Mouse (Mus musculus) embryonic facial prominence, embryonic 14.5 days (tissue): ENCODE data around the gene Pon1. TPM values are rescaled to one million over a fixed set of nuclear protein-coding genes. Genes with fewer than 3 reads are reported as not detected.

ENCODE experiments used
- ATAC-seq: fragments of 200-750 bp; cut with Nextera tagmentation; 2 replicates; pipeline ENCODE4 v1.8.0; 2017; ENCODE audit warnings: low read depth, moderate number of reproducible peaks, moderate TSS enrichment
- DNase-seq: peaks from one replicate; pipeline ENCODE4 v3.0.0-alpha.2; 2015; ENCODE audit warnings: low spot score
- H3K27ac ChIP-seq: fragments of 300-500 bp; sonication (generic); replicated peaks from 2 replicates; pipeline ENCODE4 v1.5.1; 2014; ENCODE audit warnings: low read depth, mild to moderate bottlenecking, low read length, moderate library complexity
- H3K27me3 ChIP-seq: fragments of 300-500 bp; sonication (generic); replicated peaks from 2 replicates; pipeline ENCODE4 v1.6.1; 2014; ENCODE audit warnings: low read length; ENCODE audit not compliant: control insufficient read depth, insufficient read depth
- H3K36me3 ChIP-seq: fragments of 300-500 bp; sonication (generic); 2 replicates; pipeline ENCODE4 v1.6.1; 2014; ENCODE audit warnings: low read length, mixed read lengths; ENCODE audit not compliant: control insufficient read depth, insufficient read depth
- H3K4me1 ChIP-seq: fragments of 300-500 bp; sonication (generic); 2 replicates; pipeline ENCODE4 v1.6.1; 2014; ENCODE audit warnings: antibody characterized with exemption, low read length; ENCODE audit not compliant: control insufficient read depth, insufficient read depth
- H3K4me2 ChIP-seq: fragments of 300-500 bp; sonication (generic); 2 replicates; pipeline ENCODE4 v1.6.1; 2014; ENCODE audit warnings: low read depth, mild to moderate bottlenecking, low read length, moderate library complexity, mixed read lengths
- H3K4me3 ChIP-seq: fragments of 300-500 bp; sonication (generic); 2 replicates; pipeline ENCODE4 v1.5.1; 2014; ENCODE audit warnings: low read depth, mild to moderate bottlenecking, low read length
- H3K9ac ChIP-seq: fragments of 300-500 bp; sonication (generic); 2 replicates; pipeline ENCODE4 v1.6.1; 2014; ENCODE audit warnings: low read depth, mild to moderate bottlenecking, low read length, moderate library complexity, mixed read lengths
- H3K9me3 ChIP-seq: fragments of 300-500 bp; sonication (generic); 2 replicates; pipeline ENCODE4 v1.6.1; 2016; ENCODE audit warnings: low read length; ENCODE audit not compliant: control insufficient read depth
- WGBS: fragments of 180-500 bp; shearing (Covaris S2); extraction: QIAGEN DNeasy Blood & Tissue Kit; methylation state at CpG from one replicate; pipeline ENCODE4 v1.1.7; 2014; 5-methylcytosine and 5-hydroxymethylcytosine counted together
- polyA plus RNA-seq: library from polyadenylated mRNA; unstranded; fragments of >200 nt; fragmentation: Nextera tagmentation; extraction: Ambion mirVana; gene quantifications from 2 replicates; pipeline ENCODE4 v1.2.1, GENCODE M21; 2014

Pon1 gene
- polyA plus RNA-seq, 1 experiment from 2014 or later: 3.9 TPM

GRCm38 (mm10) chr6:5155313-5155927 is 38.3 kb downstream of the Pon1 start:
- Histone ChIP-seq H3K4me3 (no peak overlapping the region), H3K4me1 (no peaks in the 10 kb centered on the region), H3K9ac (no peak overlapping the region), H3K36me3 (peaks cover 29% of the 10 kb centered on the region), H3K4me2 (no peak overlapping the region), H3K27ac (no peak overlapping the region), H3K9me3 (no peaks in the 10 kb centered on the region), H3K27me3 (no peaks in the 10 kb centered on the region)
- DNase-seq (no peak), ATAC-seq (no peak)
- WGBS: 52% methylated on average over 1 of the region's 1 CpGs

- Histone ChIP-seq H3K27me3 (no peaks in the 10 kb centered on the region), H3K27ac (no peak overlapping the region), H3K36me3 (peaks cover 26% of the 10 kb centered on the region), H3K9me3 (no peaks in the 10 kb centered on the region), H3K4me3 (no peak overlapping the region), H3K4me2 (no peak overlapping the region), H3K9ac (no peak overlapping the region), H3K4me1 (no peaks in the 10 kb centered on the region)
- DNase-seq (no peak), ATAC-seq (no peak)
- WGBS: 84% methylated on average over 6 of the region's 6 CpGs
These were observed 39.0 kb downstream of the Pon1 start for GRCm38 (mm10) chr6:5154786-5155185.

- H3K4me2 ChIP-seq: no peak overlapping the region
- 79% methylated on average over 2 of the region's 2 CpGs for WGBS
- no peak overlapping the region for H3K27ac ChIP-seq
- DNase-seq (no peak), ATAC-seq (no peak)
- H3K27me3 ChIP-seq: no peaks in the 10 kb centered on the region
- H3K9me3 ChIP-seq: no peaks in the 10 kb centered on the region
- 0 out of 2 replicates have a peak, but pooled peaks cover 11% of the 10 kb centered on the region for H3K36me3 ChIP-seq
- H3K9ac ChIP-seq: no peak overlapping the region
- no peaks in the 10 kb centered on the region for H3K4me1 ChIP-seq
- no peak overlapping the region for H3K4me3 ChIP-seq
These were observed 41.6 kb downstream of the Pon1 start for GRCm38 (mm10) chr6:5152185-5152584.

GRCm38 (mm10) chr6:5151171-5151570 is 42.6 kb downstream of the Pon1 start:
- no peak overlapping the region for H3K4me3 ChIP-seq
- no peak overlapping the region for H3K27ac ChIP-seq
- ATAC-seq (no peak), DNase-seq (no peak)
- no peak overlapping the region for H3K9ac ChIP-seq
- no peaks in the 10 kb centered on the region for H3K4me1 ChIP-seq
- H3K9me3 ChIP-seq: no peaks in the 10 kb centered on the region
- 84% methylated on average over 4 of the region's 4 CpGs for whole genome bisulfite sequencing
- no peaks in the 10 kb centered on the region for H3K27me3 ChIP-seq
- no peak overlapping the region for H3K4me2 ChIP-seq
- H3K36me3 ChIP-seq: 0 out of 2 replicates have a peak, but pooled peaks cover 11% of the 10 kb centered on the region

DNA sequence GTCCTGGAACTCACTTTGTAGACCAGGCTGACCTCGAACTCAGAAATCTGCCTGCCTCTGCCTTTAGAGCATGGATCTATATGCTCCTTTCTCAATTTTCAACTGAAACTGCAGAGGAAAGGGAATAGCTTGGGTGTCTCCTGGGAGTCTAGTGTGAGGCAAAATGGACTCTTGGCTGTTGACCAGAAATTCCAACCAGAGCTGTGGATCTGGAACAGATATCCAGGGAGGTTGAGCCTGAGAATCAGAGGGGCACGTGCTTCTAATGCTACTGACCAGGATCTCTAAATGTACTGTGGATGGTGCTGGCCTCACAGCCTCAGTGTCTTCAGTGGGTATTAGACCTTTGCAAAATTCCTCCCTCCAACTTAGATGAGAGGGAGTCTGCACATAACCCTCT is 43.8 kb downstream of the Pon1 start:
- WGBS: 75% methylated on average over 2 of the region's 2 CpGs
- no peak for DNase-seq
- no peak for ATAC-seq
- no peak overlapping the region for H3K27ac ChIP-seq
- H3K27me3 ChIP-seq: no peaks in the 10 kb centered on the region
- H3K9ac ChIP-seq: no peak overlapping the region
- no peaks in the 10 kb centered on the region for H3K4me1 ChIP-seq
- no peak overlapping the region for H3K4me2 ChIP-seq
- H3K4me3 ChIP-seq: no peak overlapping the region
- H3K36me3 ChIP-seq: 0 out of 2 replicates have a peak, but pooled peaks cover 3% of the 10 kb centered on the region
- H3K9me3 ChIP-seq: no peaks in the 10 kb centered on the region

- Histone ChIP-seq H3K27me3 (no peaks in the 10 kb centered on the region), H3K9me3 (no peaks in the 10 kb centered on the region), H3K4me2 (no peak overlapping the region), H3K27ac (no peak overlapping the region), H3K4me3 (no peak overlapping the region), H3K36me3 (no peaks in the 10 kb centered on the region), H3K9ac (no peak overlapping the region), H3K4me1 (no peaks in the 10 kb centered on the region)
- DNase-seq: no peak
- no peak for ATAC-seq
- 69% methylated on average over 13 of the region's 13 CpGs for WGBS
These were observed 46.1 kb downstream of the Pon1 start for GRCm38 (mm10) chr6:5147488-5148142.

DNA sequence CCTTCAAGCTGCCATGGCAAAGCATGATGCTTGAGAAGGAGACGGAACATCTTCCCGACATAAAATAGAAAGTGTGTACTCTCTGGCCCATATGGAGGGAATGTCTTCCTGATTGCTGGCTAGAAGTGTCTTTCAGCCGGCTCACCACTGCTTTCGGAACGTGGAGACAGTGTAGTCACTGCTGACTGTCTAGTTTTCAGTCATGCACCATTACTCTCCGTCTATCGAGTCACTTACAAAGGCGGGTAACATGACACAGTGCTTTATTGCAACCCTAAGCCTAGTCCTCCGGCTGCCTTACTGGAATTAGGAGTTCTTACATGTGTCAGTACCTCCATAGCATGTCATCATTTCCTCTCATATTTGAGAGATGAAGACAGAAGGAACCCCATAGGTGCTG is 54.1 kb downstream of the Pon1 start:
- no peaks in the 10 kb centered on the region for H3K9me3 ChIP-seq
- H3K4me2 ChIP-seq: no peak overlapping the region
- 73% methylated on average over 9 of the region's 9 CpGs for WGBS
- H3K4me3 ChIP-seq: no peak overlapping the region
- peaks cover 4% of the 10 kb centered on the region; the same call in 1 of the 2 replicates for H3K36me3 ChIP-seq
- ATAC-seq: no peak
- H3K9ac ChIP-seq: no peak overlapping the region
- H3K4me1 ChIP-seq: no peaks in the 10 kb centered on the region
- no peaks in the 10 kb centered on the region for H3K27me3 ChIP-seq
- no peak overlapping the region for H3K27ac ChIP-seq
- DNase-seq: no peak

GRCm38 (mm10) chr6:5138875-5139631 is 54.7 kb downstream of the Pon1 start:
- H3K4me2 ChIP-seq: no peak overlapping the region
- ATAC-seq (no peak), DNase-seq (no peak)
- peaks cover 4% of the 10 kb centered on the region; the same call in 1 of the 2 replicates for H3K36me3 ChIP-seq
- H3K27ac ChIP-seq: no peak overlapping the region
- H3K9me3 ChIP-seq: no peaks in the 10 kb centered on the region
- H3K27me3 ChIP-seq: no peaks in the 10 kb centered on the region
- WGBS: 78% methylated on average over 12 of the region's 12 CpGs
- no peaks in the 10 kb centered on the region for H3K4me1 ChIP-seq
- no peak overlapping the region for H3K9ac ChIP-seq
- no peak overlapping the region for H3K4me3 ChIP-seq
